Mouse (Mus musculus) ZHBTc4 (cell line): ENCODE results near the gene Orc1.

Experiments used
- DNase-seq: peaks from one replicate; pipeline ENCODE4 v3.0.0-alpha.2; 2011; ENCODE audit warnings: low read depth, low spot score

Orc1 gene

GRCm38 (mm10) chr4:108578840-108579742, at the start of gene Orc1, which contains the start of gene Prpf38a:
Orc1 (plus strand) TSS chr4:108579423.
Prpf38a (minus strand) TSS chr4:108579336.
- DNase-seq, result peak; percentile 99

GRCm38 (mm10) chr4:108539701-108540100, 39.5 kb upstream of the Orc1 start:
- DNase-seq, result no peak

- no peak for DNase-seq
Observed at GRCm38 (mm10) chr4:108565026-108565425, 14.2 kb upstream of the Orc1 start.

GRCm38 (mm10) chr4:108572644-108573043, 6.6 kb upstream of the Orc1 start:
- no peak for DNase-seq

GRCm38 (mm10) chr4:108579743-108580411, 654 bp downstream of the Orc1 start:
- DNase-seq, result peak; percentile 26

GRCm38 (mm10) chr4:108593376-108593775, 14.2 kb downstream of the Orc1 start:
- no peak for DNase-seq

GRCm38 (mm10) chr4:108595785-108596184, 16.6 kb downstream of the Orc1 start:
- DNase-seq, result no peak

- DNase-seq, result no peak
Observed at GRCm38 (mm10) chr4:108598306-108598705, 19.1 kb downstream of the Orc1 start.

- DNase-seq, result no peak
Observed at GRCm38 (mm10) chr4:108601870-108602269, 22.6 kb downstream of the Orc1 start.

GRCm38 (mm10) chr4:108608651-108609050, 29.4 kb downstream of the Orc1 start:
- no peak for DNase-seq

- DNase-seq, result no peak
Observed at GRCm38 (mm10) chr4:108610935-108611334, 31.7 kb downstream of the Orc1 start.

GRCm38 (mm10) chr4:108618586-108618985, 39.4 kb downstream of the Orc1 start:
- no peak for DNase-seq

- no peak for DNase-seq
Observed at GRCm38 (mm10) chr4:108619165-108619564, 39.9 kb downstream of the Orc1 start.

- peak; percentile 98 for DNase-seq
Observed at GRCm38 (mm10) chr4:108619587-108620341, 40.5 kb downstream of the Orc1 start, which contains the start of gene Cc2d1b. Cc2d1b (plus strand) TSS chr4:108619940.

GRCm38 (mm10) chr4:108620536-108620935, 41.3 kb downstream of the Orc1 start:
- DNase-seq, result no peak

GRCm38 (mm10) chr4:108621504-108621903, 42.3 kb downstream of the Orc1 start:
- DNase-seq, result peak; percentile 79

- no peak for DNase-seq
Observed at GRCm38 (mm10) chr4:108627066-108627465, 47.8 kb downstream of the Orc1 start.

GRCm38 (mm10) chr4:108629363-108629880, 50.2 kb downstream of the Orc1 start:
- DNase-seq, result no peak

GRCm38 (mm10) chr4:108630096-108630495, 50.9 kb downstream of the Orc1 start:
- DNase-seq, result no peak

GRCm38 (mm10) chr4:108631616-108632015, 52.4 kb downstream of the Orc1 start:
- DNase-seq, result no peak

- DNase-seq, result no peak
Observed at GRCm38 (mm10) chr4:108633703-108634102, 54.5 kb downstream of the Orc1 start.

- no peak for DNase-seq
Observed at GRCm38 (mm10) chr4:108634696-108635095, 55.5 kb downstream of the Orc1 start.
